11 mouse cellular contexts compared by ENCODE assay signal in genomic region chr4:139804896-139805295, GRCm38 (mm10). TPM values are rescaled to one million over a fixed set of nuclear protein-coding genes. Genes with fewer than 3 reads are reported as not detected.
"Had no signal": no experiment of that assay in that cellular context is flagged by ENCODE, and none has a peak within 500 bp of the region (broad histone marks: within the 10 kb centered on the region; RNA-seq: fewer than 3 reads in every experiment).

No protein-coding gene starts in this region.

- DNase-seq: kidney, postnatal 10 days; kidney, postnatal 4 days; left cerebral cortex, postnatal 4 days; lung, adult 18-20 months; right cerebral cortex, postnatal 14 days; thymus, adult 2 months; thymus, postnatal 36 days had no signal

RNA-seq across cellular contexts. Expression of gene Pax7, which starts 28.4 kb away (rescaled TPM):
- total RNA-seq: layer of hippocampus, adult 2 months; liver, adult 2 months; megakaryocyte-erythroid progenitor cell, adult 5-6 weeks; neutrophil, adult 5-6 weeks had no signal
